Mouse (Mus musculus) spleen, adult 2 months (tissue): ENCODE results near the gene Tnfaip6.

Experiments used
- CTCF ChIP-seq: fragments of 200-500 bp; IDR thresholded peaks from 2 replicates; pipeline ENCODE4 v1.5.1; 2011; ENCODE audit warnings: mild to moderate bottlenecking, inconsistent platforms; ENCODE audit not compliant: insufficient read depth, insufficient read length, insufficient replicate concordance; ENCODE audit errors: extremely low read depth
- POLR2A ChIP-seq: fragments of 200-500 bp; IDR thresholded peaks from 2 replicates; pipeline ENCODE4 v1.6.1; 2011; ENCODE audit warnings: low read depth, low read length, inconsistent platforms

- TF ChIP-seq CTCF (no peak), POLR2A (no peak)
Observed at GRCm38 (mm10) chr2:52078666-52079065, 40.9 kb downstream of the Tnfaip6 start.
